Mouse (Mus musculus) adrenal gland, postnatal 14 days (tissue): ENCODE measurements around the gene Dnajb2. TPM values are rescaled to one million over a fixed set of nuclear protein-coding genes. Genes with fewer than 3 reads are reported as not detected.

Experiments
- DNase-seq: peaks from one replicate; pipeline ENCODE4 v3.0.0; 2021; ENCODE audit warnings: mixed read lengths
- total RNA-seq: library from RNA; stranded (reverse); gene quantifications from 2 replicates; pipeline ENCODE4 v1.2.3, GENCODE M21; 2021

Gene Dnajb2
- total RNA-seq, 1 experiment from 2014 or later = 66.8 TPM

GRCm38 (mm10) chr1:75251112-75251970, 15.1 kb downstream of the Dnajb2 start:
- DNase-seq = peak; percentile 88

- no peak for DNase-seq
These were observed 16.1 kb downstream of the Dnajb2 start for GRCm38 (mm10) chr1:75252308-75252707.

GRCm38 (mm10) chr1:75253029-75253428, 16.8 kb downstream of the Dnajb2 start:
- DNase-seq = no peak

- peak; percentile 86 for DNase-seq
These were observed 17.8 kb downstream of the Dnajb2 start for GRCm38 (mm10) chr1:75253849-75254624.

- no peak for DNase-seq
These were observed 18.4 kb downstream of the Dnajb2 start for GRCm38 (mm10) chr1:75254625-75255013.

GRCm38 (mm10) chr1:75255516-75256046, 19.4 kb downstream of the Dnajb2 start:
- DNase-seq = no peak

- DNase-seq = no peak
These were observed 25.1 kb downstream of the Dnajb2 start for GRCm38 (mm10) chr1:75261278-75261677.

GRCm38 (mm10) chr1:75262969-75263951, 27.1 kb downstream of the Dnajb2 start:
- DNase-seq = peak; percentile 90

GRCm38 (mm10) chr1:75264091-75264880, 28.1 kb downstream of the Dnajb2 start, which contains the start of gene Ptprn:
TSS of gene Ptprn (minus strand) at chr1:75264502.
- DNase-seq = no peak

GRCm38 (mm10) chr1:75277195-75278188, 41.3 kb downstream of the Dnajb2 start:
- peak; percentile 81 for DNase-seq

- no peak for DNase-seq
These were observed 42.0 kb downstream of the Dnajb2 start, which contains the start of gene Resp18 for GRCm38 (mm10) chr1:75278228-75278627. TSS of gene Resp18 (minus strand) at chr1:75278415.

GRCm38 (mm10) chr1:75283017-75283416, 46.8 kb downstream of the Dnajb2 start:
- no peak for DNase-seq

GRCm38 (mm10) chr1:75284911-75285310, 48.7 kb downstream of the Dnajb2 start:
- DNase-seq = no peak

- no peak for DNase-seq
These were observed 53.2 kb downstream of the Dnajb2 start for GRCm38 (mm10) chr1:75289376-75289775.

- DNase-seq = no peak
These were observed 53.8 kb downstream of the Dnajb2 start for GRCm38 (mm10) chr1:75289888-75290431.

GRCm38 (mm10) chr1:75290582-75290981, 54.4 kb downstream of the Dnajb2 start:
- no peak for DNase-seq

- no peak for DNase-seq
These were observed 55.1 kb downstream of the Dnajb2 start for GRCm38 (mm10) chr1:75291321-75291720.

GRCm38 (mm10) chr1:75292476-75293330, 56.5 kb downstream of the Dnajb2 start:
- no peak for DNase-seq
